Mouse (Mus musculus): ENCODE data around the gene Osbpl9.

The Osbpl9 gene

DNA sequence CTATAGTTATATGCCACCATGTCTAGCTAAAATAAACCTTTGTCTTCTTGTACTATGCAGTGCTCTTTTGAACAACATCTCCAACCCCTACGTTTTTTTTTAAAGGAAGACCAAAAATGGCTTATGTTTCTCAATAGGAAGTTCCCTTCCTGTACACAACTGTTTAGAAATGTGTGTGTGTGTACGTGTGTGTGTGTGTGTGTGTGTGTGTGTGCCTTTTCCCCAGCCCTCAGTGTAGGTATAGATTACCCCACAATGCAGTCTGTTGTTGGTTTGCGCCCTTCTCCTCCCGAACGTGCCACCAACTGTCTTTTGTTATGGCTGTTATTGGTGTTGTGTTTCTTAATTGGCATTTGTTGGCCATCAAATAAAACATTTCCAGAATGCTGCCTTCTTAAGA is 5.5 kb upstream of the Osbpl9 start:
- no peak for DNase-seq (ENCODE audit: low spot score in 2 of 2)

DNA sequence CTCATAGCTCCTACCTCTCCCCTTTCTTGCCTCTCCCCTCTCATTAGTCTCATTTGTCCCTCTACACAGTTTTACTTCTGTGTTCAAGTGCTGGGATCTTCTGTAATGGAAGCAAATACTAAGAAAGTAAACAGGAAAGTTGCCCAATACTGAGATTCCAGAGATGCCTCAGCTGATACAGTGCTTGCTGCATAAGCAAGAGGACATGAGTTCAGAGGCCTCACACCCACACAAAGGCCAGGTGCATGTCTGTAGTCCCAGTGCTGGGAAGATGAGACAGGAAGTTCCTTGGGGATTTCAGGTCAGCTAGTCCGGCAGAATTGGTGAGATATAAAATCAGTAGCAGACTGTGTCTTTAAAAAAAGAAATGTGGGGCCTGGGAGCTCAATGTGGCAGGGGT is 2.3 kb upstream of the Osbpl9 start:
- no peak for DNase-seq (ENCODE audit: low spot score in 2 of 2)

DNA sequence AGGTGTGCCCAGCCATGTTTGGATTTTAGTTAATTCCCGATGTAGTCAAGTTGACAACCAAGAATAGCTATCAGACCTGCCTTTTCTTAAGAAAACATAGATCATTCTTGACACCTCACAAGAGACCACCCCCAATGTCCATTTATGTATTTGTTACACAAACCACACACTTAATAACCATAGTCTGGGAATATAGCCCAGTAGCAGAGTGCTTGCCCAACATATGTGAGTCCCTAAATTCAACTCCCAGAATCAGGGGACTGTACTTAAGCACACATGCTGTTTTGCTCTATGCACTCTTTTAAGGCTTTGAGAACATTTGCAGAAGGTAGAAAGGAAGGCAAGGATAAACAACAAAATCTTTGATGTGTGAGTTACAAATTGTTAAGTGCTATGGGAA is 1.9 kb upstream of the Osbpl9 start:
- no peak for DNase-seq (ENCODE audit: low spot score in 2 of 2)

DNA sequence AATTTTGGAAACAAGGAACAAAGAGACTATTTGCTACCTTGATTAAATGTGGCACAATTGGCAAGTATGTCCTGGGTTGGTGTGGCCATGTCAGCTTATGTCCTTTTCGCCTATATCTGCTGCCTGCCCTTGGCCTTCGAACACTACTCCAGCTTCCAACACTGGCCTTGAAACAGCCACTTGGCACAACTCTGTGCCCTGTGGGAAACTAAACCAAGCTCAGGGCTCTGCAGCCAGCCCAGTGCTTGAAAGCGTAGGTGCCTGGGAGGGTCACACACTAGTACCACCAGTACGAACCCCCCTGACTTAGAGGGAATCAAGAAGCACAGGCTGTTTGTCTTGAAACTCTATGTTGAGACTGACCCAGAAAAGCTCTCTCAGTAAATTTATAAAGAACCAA is 3.0 kb downstream of the Osbpl9 start:
- no peak for DNase-seq (ENCODE audit: low spot score in 2 of 2)

DNA sequence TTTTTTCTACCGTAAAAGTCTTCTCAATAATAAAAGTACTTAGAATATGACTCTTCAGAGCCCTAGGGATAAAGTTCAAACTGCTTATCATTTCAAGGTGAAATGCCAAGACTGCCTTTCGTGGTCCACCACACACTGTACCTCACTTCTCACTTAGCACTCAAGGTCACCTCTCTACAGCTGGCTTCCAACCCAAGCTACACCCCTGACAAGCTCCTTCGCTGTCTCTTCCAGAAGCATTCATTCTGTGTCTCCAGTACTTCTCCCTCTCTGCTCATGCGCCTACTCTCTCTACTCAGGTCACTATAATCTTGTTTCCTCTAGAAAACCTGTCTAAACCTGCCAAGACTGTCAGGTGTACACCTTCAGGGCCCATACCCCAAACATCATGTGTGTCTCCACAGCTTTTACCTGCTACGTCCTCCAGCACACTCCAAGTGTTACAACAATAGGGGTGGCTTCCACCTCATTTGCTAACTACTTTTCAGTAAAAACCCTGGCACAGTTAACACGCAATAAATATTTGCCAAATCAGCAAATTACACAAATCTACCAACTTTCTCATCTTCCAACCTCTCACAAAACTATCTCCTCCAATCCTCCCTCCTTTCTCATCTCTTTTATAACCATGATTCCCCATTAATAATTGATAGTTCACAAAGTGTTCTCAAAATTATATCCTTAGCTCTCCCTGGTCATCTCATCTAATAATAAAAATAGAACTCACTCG is 6.0 kb downstream of the Osbpl9 start:
- DNase-seq (ENCODE audit: low spot score in 2 of 2): no peak

DNA sequence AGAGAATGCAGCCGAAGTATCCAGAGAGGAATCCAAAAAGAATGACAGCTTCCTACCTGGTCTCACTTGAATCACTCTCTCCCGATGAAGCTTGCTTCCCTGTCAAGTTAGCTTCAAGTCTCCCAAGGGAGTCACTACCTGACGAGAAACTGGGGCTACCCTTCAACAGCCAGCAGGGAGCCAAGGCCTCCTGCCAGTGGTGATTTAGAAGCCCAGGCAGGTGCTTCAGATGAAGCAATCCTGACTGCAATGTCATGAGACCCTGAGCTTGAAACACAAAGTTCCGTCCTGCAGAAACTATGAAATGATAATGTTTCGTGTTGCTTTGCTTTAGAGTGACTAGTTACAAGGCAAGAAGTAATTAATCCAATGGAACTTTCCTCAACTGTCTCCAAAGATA is 8.2 kb downstream of the Osbpl9 start:
- no peak for DNase-seq (ENCODE audit: low spot score in 2 of 2)

DNA sequence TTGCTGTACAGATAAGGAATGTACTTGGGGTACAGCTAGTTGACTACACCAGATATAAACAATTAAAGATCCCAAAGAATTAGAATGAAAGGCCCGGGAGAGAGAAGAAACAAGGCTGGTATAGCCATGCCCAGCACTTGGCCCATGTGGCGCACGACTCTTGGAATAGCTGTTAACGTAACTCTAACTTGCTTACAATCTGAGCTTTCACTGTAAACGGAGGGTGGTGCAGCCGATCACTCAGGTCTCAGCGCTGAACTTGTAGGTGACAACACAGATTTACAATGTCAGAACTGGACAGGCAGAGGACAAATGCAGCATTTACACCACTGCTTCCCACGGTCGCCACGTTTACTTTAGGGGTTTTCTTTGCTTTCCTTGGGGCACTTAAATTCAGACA is 10.5 kb downstream of the Osbpl9 start:
- DNase-seq (ENCODE audit: low spot score in 2 of 2): no peak

DNA sequence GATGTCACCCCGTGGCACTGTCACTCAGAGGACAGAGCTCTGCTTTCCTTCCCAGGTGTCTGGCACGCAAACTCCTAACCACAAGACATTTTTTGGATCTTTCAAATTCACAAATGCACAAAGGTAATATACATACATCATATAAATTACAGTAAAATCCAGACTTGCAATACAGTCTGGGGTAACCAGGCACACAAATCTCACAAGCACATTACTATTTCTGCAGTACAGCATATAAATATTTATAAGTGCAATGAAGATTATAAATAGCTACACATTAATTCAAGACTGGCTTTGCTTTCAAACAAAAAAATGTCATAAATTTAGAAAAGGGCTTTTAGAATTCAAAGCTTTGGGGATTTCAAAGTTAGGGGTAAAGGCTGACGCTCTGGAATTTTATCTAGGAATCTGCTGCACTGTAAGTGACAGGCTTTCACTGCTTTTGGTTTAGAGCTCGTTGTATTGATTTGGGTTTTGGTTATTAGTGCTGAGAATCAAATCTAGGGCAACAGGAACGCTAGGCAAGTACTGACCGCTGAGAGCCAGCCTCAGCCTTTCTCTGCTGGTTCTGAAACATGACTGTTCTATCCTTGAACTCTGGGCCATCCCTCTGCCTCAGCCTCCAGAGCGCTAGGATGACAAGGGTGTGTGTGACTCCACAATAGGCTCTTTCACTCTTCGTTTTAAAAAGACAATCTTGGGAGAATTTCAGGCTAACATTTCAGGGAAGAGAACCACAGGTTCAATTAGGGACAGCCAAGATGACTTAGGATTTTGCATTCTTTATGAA is 16.3 kb downstream of the Osbpl9 start:
- DNase-seq (ENCODE audit: low spot score in 2 of 2): no peak

DNA sequence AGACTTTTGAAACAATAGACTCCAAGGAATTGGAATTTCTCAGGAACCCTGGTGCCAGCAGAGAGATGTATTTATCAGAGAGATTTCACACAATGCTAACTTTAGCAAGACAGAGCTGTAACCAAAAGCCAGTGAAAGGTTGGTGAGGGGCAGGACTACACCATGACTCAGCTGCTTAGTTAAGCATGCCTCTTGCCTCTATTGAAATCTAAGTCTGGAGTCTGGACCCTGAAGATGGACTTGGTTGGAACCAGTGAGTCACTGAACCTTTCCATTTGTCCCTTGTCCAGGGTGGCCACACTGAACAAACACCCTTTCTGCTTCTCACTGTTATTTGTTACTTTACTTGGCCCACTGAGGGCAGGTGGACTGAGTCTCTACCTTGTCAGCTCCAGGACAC is 26.4 kb downstream of the Osbpl9 start:
- DNase-seq (ENCODE audit: low spot score in 2 of 2): no peak

DNA sequence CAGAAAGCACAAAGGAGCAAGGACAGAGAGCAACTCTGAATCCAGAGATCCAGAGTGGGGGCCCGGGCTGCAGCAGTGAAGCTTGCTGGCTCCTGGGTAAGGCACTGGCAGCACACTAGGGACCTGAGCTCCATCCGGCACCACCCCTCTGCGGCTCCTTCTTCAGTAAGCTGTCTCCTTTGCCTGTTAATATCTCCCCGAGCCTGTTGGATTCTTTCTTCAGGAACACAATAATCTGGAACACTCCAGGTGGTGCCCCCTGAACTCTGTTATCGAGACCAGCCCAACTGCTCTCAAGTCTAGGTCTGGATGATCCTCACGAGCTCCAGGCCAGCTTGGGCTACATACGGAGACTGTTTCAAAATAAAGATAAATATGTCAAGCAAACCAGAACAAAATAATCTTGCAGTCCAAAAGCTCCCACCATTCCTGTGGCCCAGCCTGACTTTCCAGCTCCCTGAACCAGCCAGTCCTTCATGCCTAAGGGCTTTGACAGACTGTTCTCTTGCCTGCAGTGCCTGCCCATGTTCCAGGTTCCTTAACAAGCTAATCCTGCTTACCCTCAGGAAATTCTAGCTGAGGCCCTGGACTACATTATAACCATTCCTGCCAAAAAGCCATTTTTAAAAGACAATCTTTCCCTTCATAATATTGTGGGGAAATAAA is 28.2 kb downstream of the Osbpl9 start:
- DNase-seq (ENCODE audit: low spot score in 2 of 2): no peak

DNA sequence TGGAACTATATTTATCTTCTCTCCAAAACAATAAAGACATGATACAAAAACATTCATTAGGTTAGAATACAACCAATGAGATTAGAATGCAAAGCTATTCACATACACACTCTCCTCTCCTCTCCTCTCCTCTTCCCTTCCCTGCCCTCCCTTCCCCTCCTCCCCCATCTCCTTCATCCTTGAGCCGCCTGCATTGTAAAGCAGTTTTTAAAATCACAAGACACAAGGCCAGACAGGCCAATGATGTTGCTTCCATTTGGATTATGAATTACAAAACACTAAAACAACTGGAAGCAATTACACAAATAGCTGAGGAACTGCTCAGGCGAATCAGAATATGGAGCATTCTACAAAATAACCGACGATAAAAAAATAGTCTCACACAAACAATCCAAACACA is 28.7 kb downstream of the Osbpl9 start:
- DNase-seq (ENCODE audit: low spot score in 2 of 2): no peak

DNA sequence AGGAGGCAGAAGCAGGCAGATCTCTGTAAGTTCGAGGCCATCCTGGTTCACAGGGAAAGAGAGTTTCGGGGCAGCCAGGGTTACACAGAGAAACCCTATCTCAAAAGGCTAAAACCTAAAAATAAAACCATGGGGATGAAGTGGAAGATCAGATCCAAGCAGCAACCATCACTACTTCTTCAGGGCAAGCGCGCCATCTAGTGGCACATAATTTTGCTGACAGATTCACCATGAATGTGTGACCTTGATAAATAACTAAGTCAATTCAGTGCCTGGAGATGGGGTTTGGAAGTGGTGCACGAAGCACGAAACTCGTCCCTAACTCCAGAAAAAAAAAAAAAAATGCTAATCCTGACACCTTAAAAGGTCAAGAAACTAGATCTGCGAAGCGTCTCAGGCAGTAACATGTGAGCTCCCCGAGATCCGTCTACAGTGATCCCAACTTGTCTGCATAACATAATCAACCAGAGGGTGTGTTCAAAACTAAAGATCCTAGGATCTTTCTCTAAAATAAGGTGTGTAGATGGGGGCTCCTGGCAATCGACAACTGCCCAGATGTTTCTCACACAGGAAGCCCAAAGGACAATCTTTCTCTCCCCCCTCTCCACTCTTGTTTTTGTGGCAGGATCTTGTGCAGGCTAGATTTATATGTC is 36.4 kb downstream of the Osbpl9 start:
- DNase-seq (ENCODE audit: low spot score in 2 of 2): peak; percentile 83 to 91

DNA sequence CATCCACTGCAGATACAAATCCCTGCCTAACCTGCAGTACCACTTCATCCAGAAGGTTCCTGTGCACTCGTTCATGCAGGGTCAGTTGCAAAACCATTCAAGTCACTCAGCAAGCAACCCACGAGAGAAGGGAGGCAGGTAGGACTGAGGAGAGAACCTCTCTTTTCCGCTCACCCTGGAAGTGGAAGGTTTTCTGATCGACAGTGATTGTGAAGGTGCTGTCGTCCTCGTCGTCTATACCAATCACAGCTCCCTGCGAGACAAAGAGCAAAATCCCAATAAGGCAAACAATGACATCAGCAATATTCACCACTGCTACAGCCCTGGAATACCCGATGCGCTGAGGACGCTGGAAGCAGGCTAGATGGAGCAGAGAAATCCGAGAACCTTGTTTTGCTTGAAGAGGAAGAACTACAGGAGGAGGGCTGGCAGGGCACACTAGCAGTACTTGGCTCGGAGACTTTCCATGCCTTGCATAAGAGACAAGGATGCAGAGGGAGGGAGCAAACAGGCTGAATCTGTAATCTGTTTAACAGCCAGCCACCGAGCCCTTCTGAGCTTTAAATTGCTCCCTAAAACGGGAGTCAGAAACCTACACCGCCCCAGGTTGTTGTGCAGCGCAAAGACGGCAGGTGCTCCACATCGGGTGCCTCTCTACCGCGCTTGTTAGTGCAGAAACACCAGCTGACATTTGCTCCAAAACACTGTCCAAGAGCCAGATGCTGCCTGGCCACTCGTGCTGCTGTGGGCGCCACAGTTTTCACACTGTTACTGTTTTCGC is 45.4 kb downstream of the Osbpl9 start:
- peak; percentile 59 to 69 for DNase-seq (ENCODE audit: low spot score in 2 of 2)

DNA sequence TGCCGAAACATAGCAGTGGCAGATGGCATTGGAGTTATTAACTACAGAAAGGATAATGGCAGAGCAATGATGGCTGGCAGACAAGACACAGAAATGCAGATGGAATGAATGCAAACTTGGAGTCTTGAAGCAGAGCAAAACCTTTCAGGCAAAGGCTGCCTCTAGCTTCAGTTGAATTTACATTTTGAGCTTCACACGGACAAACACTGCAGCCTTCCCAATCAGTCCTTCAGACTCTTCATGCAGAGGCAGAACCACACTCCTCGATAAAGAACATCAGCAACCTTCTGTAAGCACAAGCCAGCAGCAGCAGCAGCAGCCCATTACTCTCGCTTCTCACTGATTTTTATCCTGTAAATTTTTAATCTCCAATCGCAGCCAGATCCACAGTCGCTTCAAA is 46.0 kb downstream of the Osbpl9 start:
- peak in 1 of 2 experiments; percentile 22 for DNase-seq (ENCODE audit: low spot score in 2 of 2)

DNA sequence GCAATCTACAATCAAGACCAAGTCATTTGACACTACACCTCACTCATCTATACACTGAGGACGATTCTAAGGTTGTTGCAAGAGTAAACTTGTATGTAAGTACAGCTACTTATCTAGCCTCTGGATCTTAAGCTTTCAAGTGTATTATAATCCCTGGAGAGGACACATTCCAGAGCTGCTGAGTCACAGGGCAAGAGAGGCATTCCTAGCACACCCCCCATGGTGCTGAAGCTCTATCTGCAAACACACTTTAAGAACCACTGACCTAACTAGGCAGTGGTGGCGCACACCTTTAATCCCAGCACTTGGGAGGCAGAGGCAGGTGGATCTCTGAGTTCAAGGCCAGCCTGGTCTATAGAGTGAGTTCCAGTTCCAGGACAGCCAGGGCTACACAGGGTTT is 51.9 kb downstream of the Osbpl9 start:
- no peak for DNase-seq (ENCODE audit: low spot score in 2 of 2)

DNA sequence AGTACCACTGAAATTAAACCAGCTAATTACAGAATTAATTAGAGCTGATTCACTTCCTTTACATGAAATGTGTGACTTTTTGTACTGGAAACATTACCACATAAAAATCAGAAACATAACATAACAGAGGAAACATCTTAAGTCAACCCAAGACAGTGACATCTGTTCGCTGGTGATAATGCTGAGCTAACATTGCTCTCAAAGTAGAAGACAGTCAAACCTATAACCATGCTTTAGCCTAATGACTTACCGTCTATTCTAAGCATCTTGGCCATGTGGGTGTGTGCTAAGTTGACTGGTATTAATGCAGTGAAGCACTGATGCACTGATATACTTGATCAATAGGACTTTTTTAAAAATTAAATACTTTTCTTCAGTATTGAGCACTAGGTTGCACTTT is 52.7 kb downstream of the Osbpl9 start:
- no peak for DNase-seq (ENCODE audit: low spot score in 2 of 2)

DNA sequence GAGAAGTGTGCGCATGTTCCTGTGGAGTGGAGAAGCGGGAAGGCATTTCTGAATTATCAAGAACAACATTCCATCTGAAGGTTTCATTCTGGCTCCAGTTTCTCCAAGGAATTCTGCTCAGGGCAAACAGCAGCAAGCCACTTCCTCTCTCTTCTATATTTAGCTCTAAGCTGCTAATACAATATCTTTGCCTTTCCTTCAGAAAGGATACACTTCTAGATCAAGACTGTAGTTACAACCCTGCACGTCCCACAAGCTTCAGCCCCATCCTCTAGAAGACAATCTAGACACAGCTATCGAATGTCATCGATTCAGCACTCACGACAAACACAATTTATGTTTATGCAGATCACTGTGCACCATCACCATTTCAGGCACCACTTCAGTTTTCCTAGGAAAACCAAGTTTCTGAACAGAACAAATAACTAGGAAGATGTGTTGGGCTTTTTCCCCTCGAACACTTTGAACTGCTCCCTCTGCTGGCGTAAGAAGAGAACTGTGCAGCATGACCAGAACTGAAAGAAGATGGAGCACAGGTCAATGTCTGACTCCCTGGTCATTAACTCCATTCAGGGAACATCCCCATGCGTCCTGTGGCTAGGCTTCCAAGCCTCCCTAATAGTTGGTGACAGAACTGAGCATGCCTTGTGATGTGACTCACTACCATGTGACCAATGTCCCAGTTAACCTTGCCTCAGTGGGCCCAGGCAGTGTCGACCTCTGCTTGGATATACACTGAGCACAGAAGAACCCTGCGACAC is 54.6 kb downstream of the Osbpl9 start:
- DNase-seq (ENCODE audit: low spot score in 2 of 2): peak; percentile 30 to 42

DNA sequence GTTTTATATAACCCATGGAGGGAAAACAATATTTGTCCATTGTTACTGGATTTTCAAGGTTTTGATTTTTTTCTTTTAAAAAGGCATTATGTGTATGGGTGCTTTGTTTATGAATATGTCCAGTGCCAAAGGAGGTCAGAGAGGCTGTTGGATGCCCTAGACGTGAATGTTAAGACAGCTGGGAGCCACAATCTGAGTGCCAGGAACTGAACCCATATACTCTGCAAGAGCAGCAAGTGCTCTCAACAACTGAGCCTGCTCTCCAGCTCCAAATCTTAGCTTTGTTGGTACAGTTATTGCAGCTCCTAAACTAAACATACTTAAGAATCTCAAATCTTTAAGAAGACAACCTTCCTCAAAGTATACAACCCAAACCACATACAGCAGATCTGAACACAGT is 59.0 kb downstream of the Osbpl9 start:
- DNase-seq (ENCODE audit: low spot score in 2 of 2): no peak

DNA sequence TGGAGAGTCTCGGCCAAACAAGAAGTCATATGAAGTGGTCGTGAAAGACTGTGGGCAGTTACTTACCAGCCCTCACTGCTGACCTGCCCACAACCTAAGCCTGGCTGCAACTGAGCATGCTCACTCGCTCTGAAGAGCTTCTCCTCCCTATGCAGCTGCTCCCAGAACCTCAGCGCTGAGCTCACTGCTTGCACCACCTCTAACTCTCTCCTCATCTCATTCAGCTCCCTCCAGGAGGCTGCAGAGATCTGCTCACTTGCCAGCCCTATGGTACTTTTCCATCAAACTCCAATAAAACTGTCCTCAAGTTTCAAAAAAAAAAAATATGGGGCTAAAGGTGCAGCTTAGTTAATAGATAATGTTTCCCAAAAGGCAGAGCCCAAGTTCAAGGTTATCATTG is 63.5 kb downstream of the Osbpl9 start:
- no peak for DNase-seq (ENCODE audit: low spot score in 2 of 2)

DNA sequence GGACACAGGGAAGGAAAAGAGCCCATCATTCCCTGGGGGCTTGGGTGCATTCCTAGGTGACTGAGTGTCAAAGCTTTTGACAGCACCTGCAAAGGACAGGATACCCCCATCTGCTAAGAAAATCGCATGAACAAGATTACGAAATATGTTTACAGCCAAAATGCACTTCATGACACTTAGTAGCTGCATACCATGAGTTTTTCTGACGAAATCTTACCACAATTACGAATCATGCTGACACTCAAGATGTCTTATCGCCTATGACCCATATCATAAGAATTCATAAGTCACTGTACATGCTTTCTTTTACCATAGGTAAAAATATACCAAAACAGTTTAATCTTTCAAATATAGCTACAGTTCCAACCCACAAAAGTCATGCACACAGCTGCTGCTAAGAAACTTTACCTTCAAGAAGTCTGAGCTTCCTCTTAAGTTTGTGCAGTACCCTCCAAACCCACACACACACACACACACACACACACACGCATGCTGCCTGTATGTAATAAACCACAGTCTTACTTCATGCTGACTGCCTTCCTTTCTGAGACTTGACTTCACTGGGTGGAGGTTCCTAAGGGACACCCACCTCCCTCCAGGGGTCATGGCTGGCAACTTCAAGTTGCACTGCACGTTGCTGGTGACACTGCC is 65.5 kb downstream of the Osbpl9 start:
- no peak for DNase-seq (ENCODE audit: low spot score in 2 of 2)

Data from frontal cortex, postnatal 36 days (tissue).